Comparison of ENCODE assay signal across 31 mouse cellular contexts in genomic region chr4:92827831-92828230, GRCm38 (mm10).
DNase-seq lines count a peak whose midpoint lies in the region; ATAC-seq lines count a peak whose summit lies in the region.
"Had no signal": no experiment of that assay in that cellular context is flagged by ENCODE, and none has a peak within 500 bp of the region (broad histone marks: within the 10 kb centered on the region; RNA-seq: fewer than 3 reads in every experiment).

No protein-coding gene starts in this region.

- intact Hi-C loops in heart, postnatal 10 days (cut with DNase I) = no loop called here

- no peaks in the 10 kb centered on the region for H3K9me3 ChIP-seq in kidney, embryonic 15.5 days (replicated peaks)
- H3K9me3 ChIP-seq in intestine, embryonic 15.5 days = no peaks in the 10 kb centered on the region
- no peaks in the 10 kb centered on the region for H3K9me3 ChIP-seq in hindbrain, embryonic 13.5 days
- H3K9me3 ChIP-seq: forebrain, embryonic 13.5 days; limb, embryonic 10.5 days; limb, embryonic 15.5 days; midbrain, embryonic 10.5 days; neural tube, embryonic 12.5 days had no signal

- H3K27me3 ChIP-seq in kidney, embryonic 15.5 days = no peaks in the 10 kb centered on the region
- no peaks in the 10 kb centered on the region for H3K27me3 ChIP-seq in intestine, embryonic 15.5 days (replicated peaks)
- H3K27me3 ChIP-seq in hindbrain, embryonic 13.5 days = no peaks in the 10 kb centered on the region
- H3K27me3 ChIP-seq: forebrain, embryonic 13.5 days; limb, embryonic 15.5 days; neural tube, embryonic 12.5 days had no signal

- H3K36me3 ChIP-seq in kidney, embryonic 15.5 days = no peaks in the 10 kb centered on the region
- H3K36me3 ChIP-seq in intestine, embryonic 15.5 days = no peaks in the 10 kb centered on the region
- H3K36me3 ChIP-seq in hindbrain, embryonic 13.5 days = no peaks in the 10 kb centered on the region
- H3K36me3 ChIP-seq: limb, embryonic 10.5 days; limb, embryonic 15.5 days; midbrain, embryonic 10.5 days; neural tube, embryonic 12.5 days had no signal

- no peak overlapping the region for H3K4me2 ChIP-seq in kidney, embryonic 15.5 days
- H3K4me2 ChIP-seq in intestine, embryonic 15.5 days (replicated peaks) = no peak overlapping the region
- H3K4me2 ChIP-seq in hindbrain, embryonic 13.5 days = no peak overlapping the region
- H3K4me2 ChIP-seq: forebrain, embryonic 13.5 days; heart, embryonic 11.5 days; hindbrain, embryonic 14.5 days; limb, embryonic 15.5 days; lung, embryonic 14.5 days; neural tube, embryonic 12.5 days had no signal

- H3K4me3 ChIP-seq in kidney, embryonic 15.5 days (replicated peaks) = no peak overlapping the region
- no peak overlapping the region for H3K4me3 ChIP-seq in intestine, embryonic 15.5 days (replicated peaks)
- no peak overlapping the region for H3K4me3 ChIP-seq in hindbrain, embryonic 13.5 days
- H3K4me3 ChIP-seq: forebrain, embryonic 13.5 days; limb, embryonic 10.5 days; limb, embryonic 15.5 days; midbrain, embryonic 10.5 days; myocyte; neural tube, embryonic 12.5 days had no signal

- no peak overlapping the region for H3K9ac ChIP-seq in kidney, embryonic 15.5 days
- no peak overlapping the region for H3K9ac ChIP-seq in intestine, embryonic 15.5 days
- H3K9ac ChIP-seq in hindbrain, embryonic 13.5 days = no peak overlapping the region
- H3K9ac ChIP-seq: forebrain, embryonic 13.5 days; hindbrain, embryonic 14.5 days; limb, embryonic 15.5 days; liver, embryonic 14.5 days; lung, embryonic 14.5 days; neural tube, embryonic 12.5 days had no signal

- H3K4me1 ChIP-seq in kidney, embryonic 15.5 days = no peaks in the 10 kb centered on the region
- H3K4me1 ChIP-seq in intestine, embryonic 15.5 days (replicated peaks) = no peaks in the 10 kb centered on the region
- no peaks in the 10 kb centered on the region for H3K4me1 ChIP-seq in hindbrain, embryonic 13.5 days (replicated peaks)
- H3K4me1 ChIP-seq: forebrain, embryonic 13.5 days; limb, embryonic 10.5 days; limb, embryonic 15.5 days; midbrain, embryonic 10.5 days; neural tube, embryonic 12.5 days had no signal

- no peak for ATAC-seq in kidney, embryonic 15.5 days (replicated peaks; ENCODE audit: low FRiP score)
- peak; percentile 56; the same call in 1 of the 2 replicates for ATAC-seq in intestine, embryonic 15.5 days
- no peak for ATAC-seq in megakaryocyte, adult 5-6 weeks (ENCODE audit: poor library complexity, severe bottlenecking)
- ATAC-seq in hindbrain, embryonic 13.5 days (ENCODE audit: low FRiP score) = no peak
- ATAC-seq: forebrain, embryonic 13.5 days; midbrain, embryonic 16.5 days had no signal

- H3K27ac ChIP-seq in kidney, embryonic 15.5 days = no peak overlapping the region
- H3K27ac ChIP-seq in intestine, embryonic 15.5 days = no peak overlapping the region
- H3K27ac ChIP-seq in hindbrain, embryonic 13.5 days = no peak overlapping the region
- H3K27ac ChIP-seq: forebrain, embryonic 13.5 days; hindbrain, embryonic 14.5 days; limb, embryonic 10.5 days; limb, embryonic 15.5 days; liver, embryonic 14.5 days; midbrain, embryonic 10.5 days; neural tube, embryonic 12.5 days had no signal

- DNase-seq in kidney, adult 11 months = peak; percentile 75
- DNase-seq in kidney, adult 8-10 months = peak; percentile 65 to 90
- peak; percentile 50 to 62 for DNase-seq in kidney, postnatal 25 days
- DNase-seq in heart, postnatal 10 days = no peak
- DNase-seq: adrenal gland, adult 8-10 months; cerebellum, adult 11-12 months; cerebellum, adult 9-11 months; gastrocnemius, postnatal 36 days; heart, adult 18-20 months; heart, postnatal 4 days; layer of hippocampus, adult 9-11 months; lung, embryonic 14.5 days; lung, postnatal 14 days; right cerebral cortex, adult 18-20 months; right cerebral cortex, postnatal 4 days; thymus, adult 2 months; thymus, postnatal 4 days had no signal

Comparison
In these comparisons a context has a peak if more than half of its experiments do, and no peak if none do; other contexts are left out.
1. DNase-seq: peak in kidney, adult 11 months (single experiment), kidney, adult 8-10 months (2 of 2) and kidney, postnatal 25 days (2 of 2); none in heart, postnatal 10 days (0 of 2).